Mouse (Mus musculus): ENCODE data around the gene Tceanc2. TPM values are rescaled to one million over a fixed set of nuclear protein-coding genes. Genes with fewer than 3 reads are reported as not detected.

The Tceanc2 gene
- 13.7 and 30.6 TPM in 2 replicates for polyA plus RNA-seq (2012; ENCODE audit: low replicate concordance)

GRCm38 (mm10) chr4:107178830-107179490 is at the start of gene Tceanc2:
TSS of gene Tceanc2 (minus strand) at chr4:107179116.

DNA sequence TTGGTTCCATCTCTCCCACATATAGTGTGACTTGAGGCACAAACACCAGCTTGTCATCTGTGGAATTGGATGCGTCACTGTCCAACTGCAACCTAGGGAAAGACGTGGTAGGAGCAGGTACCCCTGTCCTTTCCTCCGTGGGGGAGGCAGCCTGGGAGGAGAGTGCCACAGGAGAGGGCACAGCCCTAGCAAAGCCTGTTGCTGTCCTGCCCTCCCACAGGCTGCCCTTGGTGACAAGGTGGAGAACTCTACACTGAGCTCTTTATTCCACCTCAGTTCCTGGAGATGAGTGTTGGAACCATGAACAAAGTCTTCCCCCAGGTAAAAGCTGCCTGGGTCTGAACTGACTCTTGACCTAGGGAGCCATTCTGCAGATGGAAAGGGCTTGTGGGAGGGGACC is 30.0 kb upstream of the Tceanc2 start, which contains the start of gene Ldlrad1:
Gene Ldlrad1, plus strand, starts transcription at position 301 of the 400 bp plus-strand sequence.

GRCm38 (mm10) chr4:107178182-107178829 is 610 bp downstream of the Tceanc2 start, which contains the start of gene Tmem59:
TSS of gene Tmem59 (plus strand) at chr4:107178399.

GRCm38 (mm10) chr4:107096841-107097373 is 82.0 kb downstream of the Tceanc2 start, which contains the start of gene Cdcp2:
TSS of gene Cdcp2 (plus strand) at chr4:107096891.

Other genes starting within 250 kb of the Tceanc2 start
- gene Mrpl37, start 112.2 kb downstream of the Tceanc2 start, polyA plus RNA-seq (2012; ENCODE audit: low replicate concordance) = 72.7 and 73.2 TPM in 2 replicates
- 0.70 and 3.7 TPM in 2 replicates for gene Cyb5rl, start 112.1 kb downstream of the Tceanc2 start, polyA plus RNA-seq (2012; ENCODE audit: low replicate concordance)
- gene Cdcp2, start 82.2 kb downstream of the Tceanc2 start, polyA plus RNA-seq (2012; ENCODE audit: low replicate concordance) = not detected in 2 replicates
- gene Tmem59, start 717 bp downstream of the Tceanc2 start, polyA plus RNA-seq (2012; ENCODE audit: low replicate concordance) = 41.3 and 122 TPM in 2 replicates
- not detected in 2 replicates for gene Ldlrad1, start 30.1 kb upstream of the Tceanc2 start, polyA plus RNA-seq (2012; ENCODE audit: low replicate concordance)
- 9.3 and 11.4 TPM in 2 replicates for gene Lrrc42, start 74.4 kb upstream of the Tceanc2 start, polyA plus RNA-seq (2012; ENCODE audit: low replicate concordance)
- gene Hspb11, start 74.5 kb upstream of the Tceanc2 start, polyA plus RNA-seq (2012; ENCODE audit: low replicate concordance) = 0.34 TPM in 1 of 2 replicates, not detected in the other
- not detected in 2 replicates for gene Dio1, start 128.1 kb upstream of the Tceanc2 start, polyA plus RNA-seq (2012; ENCODE audit: low replicate concordance)
- 3.1 and 4.1 TPM in 2 replicates for gene Yipf1, start 135.2 kb upstream of the Tceanc2 start, polyA plus RNA-seq (2012; ENCODE audit: low replicate concordance)
- 2.8 and 8.8 TPM in 2 replicates for gene Ndc1, start 188.7 kb upstream of the Tceanc2 start, polyA plus RNA-seq (2012; ENCODE audit: low replicate concordance)

All from leukemia stem cell, adult 10-12 weeks (primary cell).